Mouse (Mus musculus) liver, adult 2 months (tissue): ENCODE data around the gene Hcfc1r1. TPM values are rescaled to one million over a fixed set of nuclear protein-coding genes. Genes with fewer than 3 reads are reported as not detected.

ENCODE experiments used
- DNase-seq: peaks from one replicate; pipeline ENCODE4 v3.0.0-alpha.2; 2011; ENCODE audit warnings: low read depth, low spot score; ENCODE audit errors: extremely low read depth
- H3K27ac ChIP-seq: fragments of 200-500 bp; replicated peaks from 2 replicates; pipeline ENCODE4 v1.5.1; 2012; ENCODE audit warnings: low read depth, mild to moderate bottlenecking, control low read depth, inconsistent platforms, low read length; ENCODE audit not compliant: insufficient read depth
- H3K27me3 ChIP-seq: fragments of 200-500 bp; 2 replicates; pipeline ENCODE4 v1.6.1; 2012; ENCODE audit warnings: mild to moderate bottlenecking, moderate library complexity, low read length, inconsistent platforms; ENCODE audit not compliant: control insufficient read depth, insufficient read depth
- H3K36me3 ChIP-seq: fragments of 200-500 bp; 2 replicates; pipeline ENCODE4 v1.6.1; 2012; ENCODE audit warnings: low read length, inconsistent platforms; ENCODE audit not compliant: control insufficient read depth, insufficient read depth
- H3K4me1 ChIP-seq: fragments of 200-500 bp; 2 replicates; pipeline ENCODE4 v1.6.1; 2011; ENCODE audit warnings: low read length; ENCODE audit not compliant: control insufficient read depth, insufficient read depth
- H3K4me3 ChIP-seq: fragments of 200-500 bp; 2 replicates; pipeline ENCODE4 v1.5.1; 2011; ENCODE audit warnings: low read depth, mild to moderate bottlenecking, control low read depth, low read length, moderate library complexity; ENCODE audit not compliant: insufficient read depth
- H3K79me2 ChIP-seq: fragments of 200-500 bp; 2 replicates; pipeline ENCODE4 v1.6.1; 2012; ENCODE audit warnings: inconsistent platforms, mild to moderate bottlenecking, low read length, moderate library complexity; ENCODE audit not compliant: control insufficient read depth, insufficient read depth
- H3K9ac ChIP-seq: fragments of 200-500 bp; 2 replicates; pipeline ENCODE4 v1.6.1; 2012; ENCODE audit warnings: low read depth, mild to moderate bottlenecking, control low read depth, inconsistent platforms, low read length
- CTCF ChIP-seq: fragments of 200-500 bp; IDR thresholded peaks from 2 replicates; pipeline ENCODE4 v1.5.1; 2011; ENCODE audit warnings: low read depth, low read length, control low read depth
- POLR2A ChIP-seq: fragments of 200-500 bp; IDR thresholded peaks from 2 replicates; pipeline ENCODE4 v1.6.1; 2011; ENCODE audit warnings: low read length, control low read depth; ENCODE audit not compliant: insufficient read depth; ENCODE audit errors: extremely low read depth
- WGBS: fragments of 180-500 bp; shearing (Covaris S2); methylation state at CpG from one replicate; pipeline ENCODE4 v1.1.7; 2018; 5-methylcytosine and 5-hydroxymethylcytosine counted together
- polyA plus RNA-seq: library from polyadenylated mRNA; depleted of rRNA; stranded (reverse); fragments of >200 nt; gene quantifications from 2 replicates; pipeline ENCODE4 v1.2.3, GENCODE M21; 2012; rRNA removed
- total RNA-seq: library from RNA; depleted of rRNA; stranded (reverse); fragments of >200 nt; gene quantifications from 2 replicates; pipeline ENCODE4 v1.2.3, GENCODE M21; 2014; rRNA removed

Gene Hcfc1r1
- total and polyA plus RNA-seq, 2 experiments, result 9.3 to 142 TPM

DNA sequence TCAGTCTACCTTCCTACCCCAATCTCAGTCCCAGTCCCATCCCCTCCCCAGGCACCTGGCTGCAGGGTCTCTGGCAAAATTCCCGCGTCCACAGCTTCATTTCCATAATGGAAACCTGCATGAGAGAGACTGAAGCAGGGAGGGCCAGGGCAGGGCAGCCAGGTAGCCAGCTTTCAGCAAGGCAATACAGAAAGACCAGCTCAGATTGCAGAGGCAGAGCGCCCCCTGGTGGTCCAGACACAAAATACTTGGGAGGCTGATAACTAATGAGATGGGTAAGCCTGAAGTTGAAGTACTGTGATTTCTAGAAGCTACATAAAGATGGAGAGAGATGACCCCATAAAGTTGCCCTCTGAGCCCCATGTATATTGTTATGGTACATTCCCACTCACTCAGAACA lies 32.8 kb downstream of the Hcfc1r1 start:
- no peaks in the 10 kb centered on the region for H3K36me3 ChIP-seq
- no peak overlapping the region for H3K9ac ChIP-seq
- H3K4me3 ChIP-seq, result no peak overlapping the region
- H3K27ac ChIP-seq, result no peak overlapping the region
- no peaks in the 10 kb centered on the region for H3K4me1 ChIP-seq
- no peaks in the 10 kb centered on the region for H3K79me2 ChIP-seq
- 0% methylated on average over 3 of the region's 3 CpGs for WGBS
- TF ChIP-seq POLR2A (no peak), CTCF (peak; percentile 85)
- peak; percentile 43 for DNase-seq
- no peaks in the 10 kb centered on the region; the same call in 1 of the 2 replicates for H3K27me3 ChIP-seq

DNA sequence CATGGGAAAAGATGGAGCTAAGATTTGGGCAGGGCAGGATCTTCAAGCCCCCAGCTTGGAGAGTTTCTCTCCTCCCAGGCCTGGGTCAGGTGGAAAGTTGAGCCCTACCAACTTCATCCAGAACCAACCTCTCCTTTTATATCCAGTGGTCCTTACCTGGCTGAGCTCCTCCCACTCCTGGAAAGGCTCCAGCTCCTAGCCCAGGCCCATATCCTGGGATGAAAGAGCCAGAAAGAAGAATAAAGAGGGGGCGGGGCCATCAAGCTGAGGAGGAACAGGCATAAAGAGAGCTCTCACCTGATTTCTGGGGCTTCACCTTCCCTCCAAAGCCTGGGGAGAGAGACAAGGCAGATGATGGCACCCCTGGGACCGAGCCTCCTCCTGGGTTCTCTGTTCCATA lies 43.6 kb downstream of the Hcfc1r1 start:
- Histone ChIP-seq H3K4me3 (no peak overlapping the region), H3K27ac (no peak overlapping the region), H3K79me2 (no peaks in the 10 kb centered on the region), H3K36me3 (no peaks in the 10 kb centered on the region), H3K4me1 (no peaks in the 10 kb centered on the region), H3K27me3 (no peaks in the 10 kb centered on the region), H3K9ac (no peak overlapping the region)
- 87% methylated on average over 2 of the region's 2 CpGs for WGBS
- DNase-seq, result no peak
- TF ChIP-seq CTCF, result no peak
- no peak for TF ChIP-seq POLR2A

DNA sequence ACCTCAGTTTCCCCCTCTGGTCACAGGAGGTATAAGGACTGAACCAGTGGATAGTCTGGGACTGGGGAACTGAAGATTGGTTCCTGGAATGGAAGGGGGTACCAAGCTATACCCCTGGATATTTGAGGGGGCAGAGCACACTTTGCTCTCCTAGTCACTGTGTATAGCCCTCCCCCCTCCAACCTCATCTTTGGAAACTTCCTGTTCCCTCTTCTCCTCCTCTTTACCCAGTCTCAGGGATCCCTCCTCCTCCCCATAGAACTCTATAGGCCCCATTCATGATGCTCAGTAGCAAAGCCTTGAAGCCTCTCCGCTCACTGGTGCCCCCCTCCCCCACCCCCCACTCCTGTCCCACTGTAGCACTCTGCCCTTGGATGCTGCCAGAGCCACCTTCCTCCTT lies 46.1 kb downstream of the Hcfc1r1 start:
- no peak overlapping the region for H3K4me3 ChIP-seq
- H3K4me1 ChIP-seq, result no peaks in the 10 kb centered on the region
- H3K27me3 ChIP-seq, result no peaks in the 10 kb centered on the region
- H3K27ac ChIP-seq, result no peak overlapping the region
- 75% methylated on average over 1 of the region's 1 CpGs for WGBS
- DNase-seq, result no peak
- H3K36me3 ChIP-seq, result no peaks in the 10 kb centered on the region
- H3K79me2 ChIP-seq, result no peaks in the 10 kb centered on the region
- H3K9ac ChIP-seq, result no peak overlapping the region
- TF ChIP-seq POLR2A, result no peak
- no peak for TF ChIP-seq CTCF

DNA sequence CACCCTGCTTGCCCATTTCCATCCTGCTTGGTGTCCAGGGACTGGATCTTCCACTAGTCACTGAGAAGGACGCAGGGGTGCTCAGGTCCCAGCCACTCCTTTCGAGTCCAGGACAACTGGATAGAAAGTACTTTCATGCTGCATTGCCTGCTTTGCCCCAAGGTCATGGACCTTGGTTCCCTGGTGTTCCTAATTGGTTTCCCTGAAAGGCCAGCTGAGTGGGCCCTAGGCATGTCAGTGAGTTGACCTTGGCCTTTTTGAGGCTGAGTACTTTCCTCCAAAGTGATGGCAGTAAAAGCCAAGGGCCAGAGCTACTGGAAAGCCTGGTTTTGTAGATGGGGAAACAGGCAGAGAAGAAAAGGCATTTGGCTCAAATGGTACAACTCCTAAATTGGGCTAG lies 48.5 kb downstream of the Hcfc1r1 start:
- H3K4me3 ChIP-seq, result no peak overlapping the region
- no peak for DNase-seq
- no peaks in the 10 kb centered on the region for H3K36me3 ChIP-seq
- no peaks in the 10 kb centered on the region for H3K27me3 ChIP-seq
- no peak overlapping the region for H3K27ac ChIP-seq
- WGBS, result 66% methylated on average over 2 of the region's 2 CpGs
- no peaks in the 10 kb centered on the region for H3K79me2 ChIP-seq
- no peak overlapping the region for H3K9ac ChIP-seq
- TF ChIP-seq CTCF (no peak), POLR2A (no peak)
- H3K4me1 ChIP-seq, result 0 out of 2 replicates have a peak, but pooled peaks cover 3% of the 10 kb centered on the region

DNA sequence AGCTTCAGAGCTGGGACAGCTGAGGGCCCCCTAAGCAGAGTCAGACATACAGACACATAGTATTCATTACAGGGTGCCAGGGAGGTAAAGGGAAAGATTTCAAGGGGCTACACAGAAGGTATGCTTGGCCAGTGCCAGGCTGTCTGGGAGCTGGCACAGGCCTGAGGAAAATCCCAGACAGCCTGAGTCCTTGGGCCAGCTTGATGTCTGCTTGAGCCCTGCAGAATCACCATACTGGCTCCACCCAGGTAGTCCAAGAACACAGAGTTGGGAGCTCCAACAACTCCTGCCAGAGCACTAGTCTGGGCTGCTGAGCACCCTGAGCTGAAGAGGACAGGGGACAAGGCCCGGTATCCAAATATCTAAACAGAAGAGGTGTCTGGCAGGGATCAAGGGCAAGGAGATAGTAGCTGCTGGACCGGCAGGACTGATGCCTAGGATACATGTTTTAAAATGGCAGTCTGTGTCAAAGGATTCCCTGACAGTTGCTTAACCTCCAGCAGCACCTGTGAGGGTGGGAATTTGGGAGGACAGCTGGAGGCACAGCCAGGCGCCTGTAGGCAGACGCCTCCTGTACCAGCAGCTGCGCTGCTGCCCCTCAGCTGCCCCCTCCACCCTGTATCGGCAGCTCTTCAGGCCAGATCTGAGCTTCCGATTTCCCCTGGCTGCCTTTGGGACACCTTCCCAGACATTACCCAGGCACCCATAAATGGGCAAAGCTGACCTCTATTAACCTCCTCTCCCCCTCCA lies 49.2 kb downstream of the Hcfc1r1 start, which contains the start of gene 1520401A03Rik:
TSS of gene 1520401A03Rik (minus strand) at position 408 of the 750 bp plus-strand sequence.
- H3K27ac ChIP-seq, result no peak within 1 kb of the TSS
- 0 out of 2 replicates have a peak, but pooled peaks cover 3% of the 10 kb centered on the region for H3K4me1 ChIP-seq
- 83% methylated on average over 7 of the region's 7 CpGs for WGBS
- no peak within 1 kb of the TSS for H3K9ac ChIP-seq
- no peaks in the 10 kb centered on the region for H3K27me3 ChIP-seq
- H3K4me3 ChIP-seq, result no peak within 1 kb of the TSS
- H3K36me3 ChIP-seq, result no peaks in the 10 kb centered on the region
- DNase-seq, result no peak
- no peak for TF ChIP-seq POLR2A
- no peak for TF ChIP-seq CTCF
- no peaks in the 10 kb centered on the region for H3K79me2 ChIP-seq

Other genes starting within 250 kb of the Hcfc1r1 start
- gene Vmn2r117, start 193.9 kb upstream of the Hcfc1r1 start, total RNA-seq, result not detected in 2 replicates
- gene Vmn2r117, start 193.9 kb upstream of the Hcfc1r1 start, polyA plus RNA-seq, result not detected in 2 replicates
- 4.5 and 4.8 TPM in 2 replicates for gene Zfp213, start 109.4 kb upstream of the Hcfc1r1 start, total RNA-seq
- 7.6 and 10.7 TPM in 2 replicates for gene Zfp213, start 109.4 kb upstream of the Hcfc1r1 start, polyA plus RNA-seq
- gene Zfp13, start 74.1 kb upstream of the Hcfc1r1 start, total RNA-seq, result 1.3 and 2.0 TPM in 2 replicates
- 2.2 and 3.2 TPM in 2 replicates for gene Zfp13, start 74.1 kb upstream of the Hcfc1r1 start, polyA plus RNA-seq
- gene Zscan10, start 72.7 kb upstream of the Hcfc1r1 start, total RNA-seq, result not detected in 2 replicates
- not detected in 2 replicates for gene Zscan10, start 72.7 kb upstream of the Hcfc1r1 start, polyA plus RNA-seq
- gene Mmp25, start 28.3 kb upstream of the Hcfc1r1 start, total RNA-seq, result under 0.01 TPM in 1 of 2 replicates, not detected in the other
- gene Mmp25, start 28.3 kb upstream of the Hcfc1r1 start, polyA plus RNA-seq, result 0.06 and 0.10 TPM in 2 replicates
- gene Bicdl2, start 13.1 kb upstream of the Hcfc1r1 start, total RNA-seq, result 0.09 TPM in 1 of 2 replicates, not detected in the other
- 0.05 TPM in 1 of 2 replicates, not detected in the other for gene Bicdl2, start 13.1 kb upstream of the Hcfc1r1 start, polyA plus RNA-seq
- 6.0 and 6.8 TPM in 2 replicates for gene Thoc6, start 286 bp downstream of the Hcfc1r1 start, total RNA-seq
- gene Thoc6, start 286 bp downstream of the Hcfc1r1 start, polyA plus RNA-seq, result 10.2 and 10.3 TPM in 2 replicates
- gene Tnfrsf12a, start 3.9 kb downstream of the Hcfc1r1 start, total RNA-seq, result 4.0 TPM in 2 replicates
- gene Tnfrsf12a, start 3.9 kb downstream of the Hcfc1r1 start, polyA plus RNA-seq, result 6.0 and 7.1 TPM in 2 replicates
- not detected in 2 replicates for gene Cldn6, start 5.7 kb downstream of the Hcfc1r1 start, total RNA-seq
- gene Cldn6, start 5.7 kb downstream of the Hcfc1r1 start, polyA plus RNA-seq, result 0.46 and 0.54 TPM in 2 replicates
- not detected in 2 replicates for gene Cldn9, start 10.4 kb downstream of the Hcfc1r1 start, total RNA-seq
- not detected in 2 replicates for gene Cldn9, start 10.4 kb downstream of the Hcfc1r1 start, polyA plus RNA-seq
- under 0.01 TPM in 1 of 2 replicates, not detected in the other for gene 1520401A03Rik, start 49.2 kb downstream of the Hcfc1r1 start, total RNA-seq
- gene 1520401A03Rik, start 49.2 kb downstream of the Hcfc1r1 start, polyA plus RNA-seq, result not detected in 2 replicates
- 0.18 and 1.0 TPM in 2 replicates for gene Pkmyt1, start 52.7 kb downstream of the Hcfc1r1 start, total RNA-seq
- 1.6 and 2.6 TPM in 2 replicates for gene Pkmyt1, start 52.7 kb downstream of the Hcfc1r1 start, polyA plus RNA-seq
- gene Paqr4, start 67.3 kb downstream of the Hcfc1r1 start, total RNA-seq, result 1.3 and 1.6 TPM in 2 replicates
- gene Paqr4, start 67.3 kb downstream of the Hcfc1r1 start, polyA plus RNA-seq, result 3.1 and 3.7 TPM in 2 replicates
- not detected in 2 replicates for gene Kremen2, start 72.2 kb downstream of the Hcfc1r1 start, total RNA-seq
- gene Kremen2, start 72.2 kb downstream of the Hcfc1r1 start, polyA plus RNA-seq, result 0.06 TPM in 1 of 2 replicates, not detected in the other
- 11.1 and 12.6 TPM in 2 replicates for gene Flywch1, start 98.0 kb downstream of the Hcfc1r1 start, total RNA-seq
- 13.8 and 14.2 TPM in 2 replicates for gene Flywch1, start 98.0 kb downstream of the Hcfc1r1 start, polyA plus RNA-seq
- gene Flywch2, start 112.5 kb downstream of the Hcfc1r1 start, total RNA-seq, result 1.5 and 1.8 TPM in 2 replicates
- gene Flywch2, start 112.5 kb downstream of the Hcfc1r1 start, polyA plus RNA-seq, result 1.5 and 2.6 TPM in 2 replicates
- gene Srrm2, start 116.9 kb downstream of the Hcfc1r1 start, total RNA-seq, result 33.0 and 46.5 TPM in 2 replicates
- 177 and 316 TPM in 2 replicates for gene Srrm2, start 116.9 kb downstream of the Hcfc1r1 start, polyA plus RNA-seq
- 153 and 187 TPM in 2 replicates for gene Elob, start 155.5 kb downstream of the Hcfc1r1 start, total RNA-seq
- gene Elob, start 155.5 kb downstream of the Hcfc1r1 start, polyA plus RNA-seq, result 276 and 336 TPM in 2 replicates
- gene Prss33, start 162.5 kb downstream of the Hcfc1r1 start, total RNA-seq, result not detected in 2 replicates
- gene Prss33, start 162.5 kb downstream of the Hcfc1r1 start, polyA plus RNA-seq, result not detected in 2 replicates
- not detected in 2 replicates for gene Prss32, start 170.3 kb downstream of the Hcfc1r1 start, total RNA-seq
- 0.24 and 0.45 TPM in 2 replicates for gene Prss32, start 170.3 kb downstream of the Hcfc1r1 start, polyA plus RNA-seq
- 0.13 TPM in 1 of 2 replicates, not detected in the other for gene Prss41, start 170.6 kb downstream of the Hcfc1r1 start, total RNA-seq
- 0.05 and 0.16 TPM in 2 replicates for gene Prss41, start 170.6 kb downstream of the Hcfc1r1 start, polyA plus RNA-seq
- gene Prss21, start 194.5 kb downstream of the Hcfc1r1 start, total RNA-seq, result not detected in 2 replicates
- gene Prss21, start 194.5 kb downstream of the Hcfc1r1 start, polyA plus RNA-seq, result not detected in 2 replicates
- not detected in 2 replicates for gene Dcpp1, start 207.3 kb downstream of the Hcfc1r1 start, total RNA-seq
- not detected in 2 replicates for gene Dcpp1, start 207.3 kb downstream of the Hcfc1r1 start, polyA plus RNA-seq
- not detected in 2 replicates for gene Dcpp2, start 207.3 kb downstream of the Hcfc1r1 start, total RNA-seq
- gene Dcpp2, start 207.3 kb downstream of the Hcfc1r1 start, polyA plus RNA-seq, result not detected in 2 replicates
- gene Dcpp3, start 243.9 kb downstream of the Hcfc1r1 start, total RNA-seq, result not detected in 2 replicates
- gene Dcpp3, start 243.9 kb downstream of the Hcfc1r1 start, polyA plus RNA-seq, result not detected in 2 replicates